Mouse (Mus musculus) adrenal gland (tissue): ENCODE measurements around the gene Tln2.

Source experiments
- intact Hi-C: fragments of 180-260 bp; cut with DNase I; formaldehyde crosslinking; loops from one replicate; pipeline ENCODE4 v1.15.1; 2025

The Tln2 gene

DNA sequence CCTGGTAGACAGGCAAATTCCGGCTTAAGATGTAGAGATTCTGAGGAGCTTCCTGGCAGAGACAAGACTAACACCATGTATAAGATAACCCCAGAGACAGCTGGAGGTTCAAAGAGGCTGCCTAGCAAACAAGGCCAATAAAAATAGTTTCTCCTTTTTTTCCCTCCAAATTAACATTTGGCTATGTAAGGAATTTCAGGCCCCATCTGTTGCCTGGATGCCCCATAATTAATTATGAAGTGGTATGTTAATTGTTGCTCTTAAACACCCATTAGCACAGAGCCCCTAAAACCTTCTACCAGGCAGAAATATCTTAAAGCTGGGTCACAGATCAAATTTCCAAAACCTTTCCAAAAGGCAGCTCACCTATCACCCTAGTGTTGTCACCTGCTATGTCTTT, 77.7 kb downstream of the Tln2 start:
- intact Hi-C loops, result no loop called here

GRCm38 (mm10) chr9:67477445-67477844, 82.1 kb downstream of the Tln2 start:
- intact Hi-C loops, result no loop called here

DNA sequence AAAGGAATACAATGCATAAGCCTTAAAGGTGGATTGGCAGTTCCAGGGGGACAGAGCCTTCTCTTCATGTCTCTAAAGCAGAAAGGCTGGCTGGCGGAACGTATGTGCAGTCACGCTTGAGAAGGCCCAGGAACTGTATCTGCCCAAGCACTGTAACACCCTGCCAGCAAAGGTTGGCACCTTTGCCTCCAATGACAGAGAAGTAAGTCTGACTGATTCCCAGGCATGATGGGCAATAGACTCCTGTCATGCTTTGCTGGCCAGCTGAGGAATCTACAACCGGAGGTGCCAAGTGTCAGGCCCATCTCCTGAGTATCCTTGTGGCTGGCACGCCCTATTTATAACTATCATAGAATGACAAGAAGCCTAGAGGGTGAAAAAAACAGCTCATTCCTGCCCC, 83.3 kb downstream of the Tln2 start:
- intact Hi-C loops, result no loop called here

DNA sequence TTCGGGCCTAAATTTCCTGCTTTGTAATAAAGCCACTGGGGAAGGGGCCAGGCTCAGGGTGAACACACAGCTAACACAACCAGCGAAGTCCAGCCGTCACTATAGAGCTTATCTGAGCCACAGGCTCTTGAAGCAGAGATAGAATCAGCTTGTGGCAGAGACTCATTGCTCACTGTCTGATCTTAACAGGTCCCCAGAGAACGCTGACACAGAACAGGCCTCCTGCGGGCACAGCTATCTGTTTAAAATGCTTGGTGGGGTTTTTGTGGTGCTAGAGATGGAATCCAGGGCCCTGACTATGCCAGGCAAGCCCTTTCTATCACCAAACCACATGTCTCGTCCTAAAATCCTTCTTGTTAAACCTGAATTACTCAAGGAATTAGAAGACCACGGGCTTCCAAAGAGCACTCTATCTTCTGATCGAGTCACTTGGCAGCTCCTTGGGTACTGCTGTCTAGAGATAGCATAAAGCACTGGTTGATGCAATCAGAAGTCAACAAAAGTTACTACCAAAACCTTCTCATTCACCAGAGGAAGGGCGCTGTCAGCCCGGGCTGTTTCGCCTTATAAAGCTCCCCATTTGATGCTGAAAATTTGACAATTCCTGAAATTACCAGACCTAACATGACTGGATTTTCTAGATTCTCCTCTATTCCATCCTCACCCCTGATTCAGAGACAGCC, 95.9 kb downstream of the Tln2 start:
- intact Hi-C loops, result no loop called here

GRCm38 (mm10) chr9:67441484-67441883, 118.0 kb downstream of the Tln2 start:
- intact Hi-C loops, result no loop called here

- intact Hi-C loops, result no loop called here
These were observed 122.0 kb downstream of the Tln2 start for GRCm38 (mm10) chr9:67437511-67437910.

- intact Hi-C loops, result no loop called here
These were observed 124.0 kb downstream of the Tln2 start for GRCm38 (mm10) chr9:67435333-67436154.

- intact Hi-C loops, result no loop called here
These were observed 130.2 kb downstream of the Tln2 start for GRCm38 (mm10) chr9:67429199-67429892.

GRCm38 (mm10) chr9:67428306-67429047, 131.0 kb downstream of the Tln2 start:
- intact Hi-C loops, result no loop called here

DNA sequence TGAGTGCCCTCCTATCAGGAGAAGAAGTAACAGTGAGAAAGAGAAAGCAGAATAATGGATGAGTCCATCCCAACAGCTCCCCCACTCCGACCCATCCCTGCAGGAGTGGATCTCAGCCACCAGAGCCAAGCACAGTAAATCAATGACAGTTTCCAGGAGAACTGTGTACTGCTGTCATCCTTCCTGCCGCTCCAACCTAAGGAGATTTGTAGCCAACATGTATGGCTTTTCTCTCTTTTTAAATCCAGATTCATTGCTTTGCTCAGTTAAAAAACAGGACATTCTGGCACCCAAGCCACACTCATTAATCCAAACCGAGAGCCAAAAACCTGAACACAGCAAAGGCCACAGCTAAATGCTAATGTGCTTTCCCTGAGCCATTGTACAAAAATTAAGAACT, 133.2 kb downstream of the Tln2 start:
- intact Hi-C loops, result no loop called here

- intact Hi-C loops, result no loop called here
These were observed 135.4 kb downstream of the Tln2 start for GRCm38 (mm10) chr9:67424110-67424509.

GRCm38 (mm10) chr9:67418092-67418491, 141.4 kb downstream of the Tln2 start:
- intact Hi-C loops, result no loop called here

GRCm38 (mm10) chr9:67410667-67411066, 148.8 kb downstream of the Tln2 start:
- intact Hi-C loops, result no loop called here

- intact Hi-C loops, result no loop called here
These were observed 154.8 kb downstream of the Tln2 start for GRCm38 (mm10) chr9:67404736-67405135.

DNA sequence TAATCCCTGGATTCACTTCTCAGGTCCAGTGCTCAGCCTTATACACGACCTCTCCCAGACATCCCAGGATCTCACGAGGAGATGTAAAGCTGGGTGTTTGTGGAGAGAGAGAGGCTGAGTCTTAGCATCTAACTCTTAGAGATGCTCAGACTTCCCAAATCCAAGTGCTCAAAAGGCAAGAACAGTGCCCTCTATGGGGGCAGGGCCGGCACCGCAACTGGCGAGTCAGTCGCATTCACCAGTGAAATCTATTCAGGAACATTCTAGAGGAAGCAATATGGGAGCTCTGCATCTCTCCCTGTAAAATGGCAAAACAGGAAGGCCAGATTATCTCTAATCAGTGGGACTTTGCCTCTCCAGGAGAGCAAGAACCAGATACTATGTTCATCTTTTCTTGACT, 159.9 kb downstream of the Tln2 start:
- intact Hi-C loops, result no loop called here

GRCm38 (mm10) chr9:67397756-67398155, 161.7 kb downstream of the Tln2 start:
- intact Hi-C loops, result no loop called here

GRCm38 (mm10) chr9:67396446-67396845, 163.1 kb downstream of the Tln2 start:
- intact Hi-C loops, result no loop called here

GRCm38 (mm10) chr9:67384028-67384590, 175.4 kb downstream of the Tln2 start:
- intact Hi-C loops, result no loop called here

GRCm38 (mm10) chr9:67380095-67380494, 179.4 kb downstream of the Tln2 start:
- intact Hi-C loops, result no loop called here

- intact Hi-C loops, result no loop called here
These were observed 180.7 kb downstream of the Tln2 start for GRCm38 (mm10) chr9:67378772-67379171.

DNA sequence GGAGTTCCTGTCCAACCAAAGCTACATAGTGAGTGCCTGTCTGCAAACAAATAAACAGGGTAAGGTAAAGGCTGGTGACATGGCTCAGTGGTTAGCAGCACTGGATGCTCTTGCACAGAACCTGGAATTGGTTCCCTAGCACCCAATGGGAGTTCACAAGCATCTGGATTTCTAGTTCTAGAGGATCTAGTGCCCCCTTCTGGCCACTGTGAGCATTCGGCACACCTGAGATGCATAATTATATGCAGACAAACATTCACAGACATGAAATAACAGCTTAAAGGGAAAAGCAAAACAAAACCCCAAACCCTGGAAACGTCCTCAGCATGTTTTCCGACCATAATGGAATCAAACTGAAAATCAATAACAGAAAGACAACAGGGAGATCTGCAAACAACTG, 191.4 kb downstream of the Tln2 start:
- intact Hi-C loops, result no loop called here
